Mouse (Mus musculus): ENCODE measurements around the gene Spata45. TPM values are rescaled to one million over a fixed set of nuclear protein-coding genes. Genes with fewer than 3 reads are reported as not detected.

Spata45 gene
- not detected for total RNA-seq (2023)

DNA sequence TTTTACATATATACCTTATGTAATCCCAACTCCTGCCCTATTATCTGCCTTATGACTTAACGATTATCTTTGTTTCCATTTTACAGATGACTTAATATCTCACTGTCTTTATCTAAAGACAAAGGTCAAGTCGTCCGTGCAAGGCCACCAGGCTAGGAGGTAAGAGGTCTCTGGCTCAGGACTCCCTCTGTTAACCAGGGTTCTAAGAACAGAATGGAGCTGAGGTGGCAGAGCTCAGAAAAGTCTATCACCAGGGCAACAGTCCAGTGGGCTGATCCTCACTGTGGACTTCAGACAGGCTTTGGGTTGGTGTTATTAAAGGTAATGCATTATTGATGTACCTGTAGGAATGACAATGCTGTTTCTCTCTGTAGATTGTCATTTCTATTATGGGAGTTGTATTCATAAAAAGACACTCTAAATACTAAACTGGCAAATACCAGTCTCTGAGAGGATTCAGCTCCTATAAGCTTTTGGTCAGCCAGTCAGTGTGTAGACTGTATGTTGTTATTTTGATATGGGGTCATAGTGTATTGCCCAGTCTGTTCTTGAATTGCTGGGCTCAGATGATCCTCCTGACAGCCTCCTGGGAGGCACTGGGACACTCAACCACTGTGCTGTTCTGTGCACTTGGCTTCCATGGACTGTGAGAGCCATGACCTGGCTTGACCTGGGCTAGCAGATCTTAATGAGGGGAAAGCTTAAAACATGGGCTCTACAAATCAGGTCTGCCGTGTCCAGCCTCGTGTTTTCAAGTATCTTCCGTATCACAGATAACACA is at the start of gene Spata45:
Gene Spata45, plus strand, starts transcription at position 86 of the 781 bp plus-strand sequence.

DNA sequence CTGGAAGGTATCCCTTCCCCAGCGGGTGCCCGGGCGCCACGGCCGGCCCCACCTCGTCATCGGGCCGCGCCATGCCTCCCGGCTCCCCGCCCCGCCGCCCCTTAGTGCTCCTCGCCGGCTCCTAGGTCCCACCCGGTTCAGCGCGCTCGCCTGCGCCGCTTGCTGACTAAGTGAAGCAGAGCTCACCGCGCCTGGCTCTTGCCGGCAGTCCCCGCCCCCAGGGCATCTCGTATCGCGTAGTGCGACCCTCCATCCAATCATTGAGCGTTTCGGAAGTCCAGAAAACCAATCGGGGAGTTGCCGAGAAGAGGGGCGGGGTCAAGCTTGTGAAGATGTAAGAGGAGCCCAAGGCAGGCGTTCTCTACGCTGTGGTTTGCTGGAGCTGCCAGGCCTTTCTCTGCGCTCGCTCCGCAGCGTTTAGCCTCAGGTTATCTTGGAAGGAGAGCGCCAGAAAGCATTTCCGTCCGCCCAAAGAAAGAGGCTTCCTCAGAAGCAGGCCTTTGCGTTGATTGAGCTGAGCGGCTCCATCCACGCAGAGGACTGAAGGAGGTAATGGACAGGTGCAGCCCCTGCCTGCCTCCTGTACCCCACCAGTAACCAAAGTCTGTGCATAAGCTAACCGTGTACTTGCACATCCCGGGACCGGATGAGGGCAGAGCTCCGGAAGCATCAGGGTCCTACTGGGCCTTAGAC is 10.3 kb upstream of the Spata45 start, which contains the start of gene Flvcr1:
Gene Flvcr1, minus strand, starts transcription at position 138 of the 693 bp plus-strand sequence.

DNA sequence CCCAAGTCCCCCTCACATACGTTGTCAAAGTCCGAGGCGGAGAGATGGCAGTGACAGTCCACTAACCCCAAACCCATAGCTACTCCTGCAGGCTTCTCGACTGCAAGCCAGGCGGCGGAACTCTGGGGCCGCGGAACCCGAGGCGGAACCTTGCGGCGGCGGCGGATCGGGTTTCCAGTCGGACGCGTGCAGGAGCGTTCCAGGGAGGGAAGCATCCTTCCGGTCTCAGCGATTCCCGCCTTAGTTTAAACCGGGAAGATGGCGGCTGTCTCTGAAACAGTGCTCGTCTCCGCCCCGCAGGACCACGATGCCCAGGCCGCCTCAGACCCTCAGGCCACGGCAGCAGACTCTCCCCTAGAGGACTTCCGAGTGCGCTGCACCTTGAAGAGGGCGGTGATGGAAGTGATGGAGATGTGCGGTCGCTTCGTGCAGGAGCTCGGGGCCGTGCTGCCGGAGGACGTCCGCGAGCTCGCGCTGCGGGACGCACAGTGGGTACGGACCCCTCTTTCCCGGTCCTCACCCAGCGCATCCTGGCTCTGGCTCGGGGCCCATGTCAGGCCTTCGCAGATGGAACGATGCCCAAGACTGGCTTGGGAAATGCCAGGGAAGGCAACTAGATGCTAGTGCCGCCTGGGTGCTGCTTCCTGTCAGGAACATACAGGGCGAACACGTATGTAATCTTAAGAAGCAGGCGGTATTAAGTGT is 26.5 kb downstream of the Spata45 start, which contains the start of the genes Tatdn3 and Nsl1:
Gene Tatdn3, minus strand, starts transcription at position 152 of the 705 bp plus-strand sequence.
Gene Nsl1, plus strand, starts transcription at position 232 of the 705 bp plus-strand sequence.

Other genes starting within 250 kb of the Spata45 start
- gene Rps6kc1, start 124.9 kb upstream of the Spata45 start, total RNA-seq (2023) = 12.6 TPM
- gene Angel2, start 111.5 kb upstream of the Spata45 start, total RNA-seq (2023) = 66.6 TPM
- gene Vash2, start 57.3 kb upstream of the Spata45 start, total RNA-seq (2023) = not detected
- gene Flvcr1, start 10.5 kb upstream of the Spata45 start, total RNA-seq (2023) = 33.3 TPM
- 11.8 TPM for gene Tatdn3, start 26.3 kb downstream of the Spata45 start, total RNA-seq (2023)
- 0.83 TPM for gene Nsl1, start 26.4 kb downstream of the Spata45 start, total RNA-seq (2023)
- gene Batf3, start 61.2 kb downstream of the Spata45 start, total RNA-seq (2023) = not detected
- gene Fam71a, start 128.2 kb downstream of the Spata45 start, total RNA-seq (2023) = not detected
- 13.8 TPM for gene Atf3, start 181.4 kb downstream of the Spata45 start, total RNA-seq (2023)